In the genomic region with DNA sequence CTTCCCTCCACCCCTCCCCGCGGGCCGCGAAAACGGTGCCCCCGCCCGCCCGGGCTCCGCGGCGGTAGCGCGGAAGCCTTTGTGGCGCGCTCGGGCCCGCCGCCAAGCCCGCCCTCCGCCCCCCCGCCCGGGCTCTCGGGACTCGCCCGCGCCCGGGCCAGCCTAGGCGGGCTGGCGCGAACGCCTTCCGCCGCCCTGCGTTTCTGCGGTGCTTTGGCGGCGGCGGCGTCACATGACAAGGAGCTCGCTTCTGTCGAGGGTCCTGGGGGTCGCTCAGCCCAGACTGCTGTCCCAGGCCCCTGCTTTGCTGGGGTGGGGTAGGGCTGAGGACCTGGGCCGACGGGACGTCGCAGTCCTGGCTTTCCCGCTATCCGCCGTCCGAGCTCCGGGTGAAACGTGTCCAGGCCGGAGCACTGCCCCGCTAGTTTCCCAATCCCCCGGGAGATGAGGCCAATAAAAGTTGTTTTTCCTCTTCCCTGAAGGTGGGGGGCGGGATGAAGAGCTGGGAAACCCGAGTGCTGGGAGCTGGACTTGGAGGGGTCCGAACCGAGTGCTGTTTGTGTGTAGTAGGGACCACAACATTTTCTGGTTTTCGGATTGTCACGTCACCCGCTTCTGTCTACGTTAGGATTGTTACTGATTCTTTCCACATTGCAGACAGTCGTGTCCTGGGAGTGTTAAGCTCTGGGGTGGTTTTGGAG, we compare ENCODE assay signal across 8 mouse cellular contexts. TPM values are rescaled to one million over a fixed set of nuclear protein-coding genes. Genes with fewer than 3 reads are reported as not detected.
DNase-seq lines count a peak whose midpoint lies in the region; ATAC-seq and TF ChIP-seq lines count a peak whose summit lies in the region.

No protein-coding gene starts in this region.

- H3K9me3 ChIP-seq in embryonic facial prominence, embryonic 14.5 days (ENCODE audit: control insufficient read depth, low read length): no peaks in the 10 kb centered on the region
- H3K9me3 ChIP-seq in heart, embryonic 10.5 days: no peaks in the 10 kb centered on the region
- no peaks in the 10 kb centered on the region for H3K9me3 ChIP-seq in kidney, embryonic 14.5 days (ENCODE audit: control insufficient read depth, low read length)
- H3K9me3 ChIP-seq in limb, embryonic 14.5 days (ENCODE audit: control insufficient read depth, low read length): no peaks in the 10 kb centered on the region
- H3K9me3 ChIP-seq in midbrain, embryonic 15.5 days: no peaks in the 10 kb centered on the region

- H3K4me3 ChIP-seq in embryonic facial prominence, embryonic 14.5 days (ENCODE audit: low read depth, low read length): peak overlapping the region; percentile 84
- H3K4me3 ChIP-seq in heart, embryonic 10.5 days: peak overlapping the region; percentile 94
- H3K4me3 ChIP-seq in kidney, embryonic 14.5 days (ENCODE audit: low read length): peak overlapping the region; percentile 87
- peak overlapping the region; percentile 79 for H3K4me3 ChIP-seq in limb, embryonic 14.5 days (replicated peaks; ENCODE audit: low read length)
- H3K4me3 ChIP-seq in midbrain, embryonic 15.5 days: peak overlapping the region; percentile 64
- peak overlapping the region; percentile 94 for H3K4me3 ChIP-seq in spleen, adult 2 months (ENCODE audit: extremely low read depth, insufficient read depth, insufficient read length)

- TF ChIP-seq CTCF in spleen, adult 2 months (IDR thresholded peaks at IDR 0.05; ENCODE audit: extremely low read depth, insufficient read depth, insufficient read length, insufficient replicate concordance): no peak

- under 1% methylated on average over 34 of the region's 64 CpGs for WGBS in embryonic facial prominence, embryonic 14.5 days
- WGBS in heart, embryonic 10.5 days: under 1% methylated on average over 45 of the region's 64 CpGs
- WGBS in kidney, embryonic 14.5 days: 0% methylated on average over 46 of the region's 64 CpGs
- WGBS in limb, embryonic 14.5 days: 3% methylated on average over 38 of the region's 64 CpGs
- WGBS in midbrain, embryonic 15.5 days: under 1% methylated on average over 58 of the region's 64 CpGs
- under 1% methylated on average over 46 of the region's 64 CpGs for WGBS in spleen, adult 2 months

- H3K9ac ChIP-seq in embryonic facial prominence, embryonic 14.5 days (ENCODE audit: low read depth, low read length): peak overlapping the region; percentile 97
- H3K9ac ChIP-seq in kidney, embryonic 14.5 days (ENCODE audit: low read depth, low read length): peak overlapping the region; percentile 97
- H3K9ac ChIP-seq in limb, embryonic 14.5 days (ENCODE audit: low read depth, low read length, severe bottlenecking): peak overlapping the region; percentile 97
- peak overlapping the region; percentile 91 for H3K9ac ChIP-seq in midbrain, embryonic 15.5 days

- H3K4me1 ChIP-seq in embryonic facial prominence, embryonic 14.5 days (ENCODE audit: control insufficient read depth, insufficient read depth, low read length): peaks cover 17% of the 10 kb centered on the region
- H3K4me1 ChIP-seq in heart, embryonic 10.5 days: peaks cover 7% of the 10 kb centered on the region
- peaks cover 13% of the 10 kb centered on the region; the same call in 1 of the 2 replicates for H3K4me1 ChIP-seq in kidney, embryonic 14.5 days (ENCODE audit: control insufficient read depth, insufficient read depth, low read length)
- peaks cover 12% of the 10 kb centered on the region for H3K4me1 ChIP-seq in limb, embryonic 14.5 days (ENCODE audit: control insufficient read depth, insufficient read depth, low read length)
- peaks cover 28% of the 10 kb centered on the region for H3K4me1 ChIP-seq in midbrain, embryonic 15.5 days
- peaks cover 6% of the 10 kb centered on the region for H3K4me1 ChIP-seq in spleen, adult 2 months (ENCODE audit: control insufficient read depth, insufficient read depth, insufficient read length)

- ATAC-seq in embryonic facial prominence, embryonic 14.5 days (ENCODE audit: low read depth): peak; percentile 3
- peak; percentile 38 for ATAC-seq in kidney, embryonic 14.5 days (ENCODE audit: low FRiP score, low TSS enrichment)
- peak; percentile 17 for ATAC-seq in limb, embryonic 14.5 days (ENCODE audit: low FRiP score, low read depth)
- peak; percentile 21 for ATAC-seq in midbrain, embryonic 15.5 days (replicated peaks)

- peak; percentile 46; the same call in 1 of the 2 replicates for TF ChIP-seq POLR2A in limb, embryonic 14.5 days (IDR thresholded peaks at IDR 0.05; ENCODE audit: borderline replicate concordance, extremely low read depth, insufficient read depth, insufficient read length)
- TF ChIP-seq POLR2A in spleen, adult 2 months (IDR thresholded peaks at IDR 0.05; ENCODE audit: low read depth, low read length): no peak; the same call in 1 of the 2 replicates

- no peaks in the 10 kb centered on the region for H3K27me3 ChIP-seq in embryonic facial prominence, embryonic 14.5 days (replicated peaks; ENCODE audit: control insufficient read depth, insufficient read depth, low read length)
- no peaks in the 10 kb centered on the region for H3K27me3 ChIP-seq in heart, embryonic 10.5 days (ENCODE audit: insufficient read depth, poor library complexity, severe bottlenecking)
- H3K27me3 ChIP-seq in kidney, embryonic 14.5 days (ENCODE audit: control insufficient read depth, insufficient read depth, low read length): no peaks in the 10 kb centered on the region
- H3K27me3 ChIP-seq in limb, embryonic 14.5 days (ENCODE audit: control insufficient read depth, insufficient read depth, low read length): no peaks in the 10 kb centered on the region
- no peaks in the 10 kb centered on the region for H3K27me3 ChIP-seq in midbrain, embryonic 15.5 days (replicated peaks)
- H3K27me3 ChIP-seq in spleen, adult 2 months (ENCODE audit: control insufficient read depth, insufficient read depth, low read length): no peaks in the 10 kb centered on the region

- H3K36me3 ChIP-seq in embryonic facial prominence, embryonic 14.5 days (ENCODE audit: control insufficient read depth, insufficient read depth, low read length): 0 out of 2 replicates have a peak, but pooled peaks cover 3% of the 10 kb centered on the region
- peaks cover 2% of the 10 kb centered on the region; the same call in 1 of the 2 replicates for H3K36me3 ChIP-seq in heart, embryonic 10.5 days
- H3K36me3 ChIP-seq in kidney, embryonic 14.5 days (ENCODE audit: control insufficient read depth, insufficient read depth, low read length): no peaks in the 10 kb centered on the region
- H3K36me3 ChIP-seq in limb, embryonic 14.5 days (ENCODE audit: control insufficient read depth, insufficient read depth, low read length): no peaks in the 10 kb centered on the region
- no peaks in the 10 kb centered on the region for H3K36me3 ChIP-seq in midbrain, embryonic 15.5 days (replicated peaks)
- no peaks in the 10 kb centered on the region for H3K36me3 ChIP-seq in spleen, adult 2 months (ENCODE audit: control insufficient read depth, insufficient read depth, low read length)

- peak overlapping the region; percentile 99 for H3K27ac ChIP-seq in embryonic facial prominence, embryonic 14.5 days (replicated peaks; ENCODE audit: low read depth, low read length)
- peak overlapping the region; percentile 99 for H3K27ac ChIP-seq in heart, embryonic 10.5 days
- H3K27ac ChIP-seq in kidney, embryonic 14.5 days (ENCODE audit: low read depth, low read length): peak overlapping the region; percentile 99
- peak overlapping the region; percentile 98 for H3K27ac ChIP-seq in limb, embryonic 14.5 days (replicated peaks; ENCODE audit: low read depth, low read length)
- H3K27ac ChIP-seq in midbrain, embryonic 15.5 days: peak overlapping the region; percentile 99
- H3K27ac ChIP-seq in spleen, adult 2 months (ENCODE audit: insufficient read depth, low read length): peak overlapping the region; percentile 85

- H3K4me2 ChIP-seq in embryonic facial prominence, embryonic 14.5 days (ENCODE audit: low read depth, low read length): peak overlapping the region; percentile 66
- peak overlapping the region; percentile 60 for H3K4me2 ChIP-seq in kidney, embryonic 14.5 days (replicated peaks; ENCODE audit: low read depth, low read length)
- peak overlapping the region; percentile 49 for H3K4me2 ChIP-seq in limb, embryonic 14.5 days (replicated peaks; ENCODE audit: low read depth, low read length, severe bottlenecking)
- H3K4me2 ChIP-seq in midbrain, embryonic 15.5 days: peak overlapping the region; percentile 63

- peak; percentile 67 for DNase-seq in 3T3-L1 (ENCODE audit: low read depth, low spot score)
- peak; percentile 77 to 86 for DNase-seq in adrenal gland, postnatal 36 days
- DNase-seq in embryonic facial prominence, embryonic 14.5 days (ENCODE audit: low spot score): peak; percentile 85
- peak; percentile 82 for DNase-seq in heart, embryonic 10.5 days (ENCODE audit: low spot score)
- DNase-seq in limb, embryonic 14.5 days (ENCODE audit: low spot score): peak; percentile 73
- peak; percentile 8 to 52 for DNase-seq in spleen, adult 2 months (ENCODE audit: low read depth in 1 of 2, low spot score in 2 of 2)

RNA-seq across cellular contexts. Expression of a gene that starts 46.6 kb away (rescaled TPM):
- 10 to 100 TPM; 36.0 to 43.8 TPM for total RNA-seq in adrenal gland, postnatal 36 days (2021)
- 40.9 and 41.9 TPM in 2 replicates for polyA plus RNA-seq in embryonic facial prominence, embryonic 14.5 days (2014; fragmentation: Nextera tagmentation; extraction: Ambion mirVana)
- polyA plus RNA-seq in heart, embryonic 10.5 days (2016; fragmentation: Nextera tagmentation; extraction: Ambion mirVana): 34.4 and 38.1 TPM in 2 replicates
- polyA plus RNA-seq in kidney, embryonic 14.5 days (2014; fragmentation: Nextera tagmentation; extraction: Ambion mirVana): 38.0 and 69.9 TPM in 2 replicates
- 23.9 and 35.0 TPM in 2 replicates for polyA plus RNA-seq in limb, embryonic 14.5 days (2012; rRNA removed)
- polyA plus RNA-seq in limb, embryonic 14.5 days (2014; fragmentation: Nextera tagmentation; extraction: Ambion mirVana): 45.5 and 50.9 TPM in 2 replicates
- 28.1 and 33.7 TPM in 2 replicates for polyA plus RNA-seq in midbrain, embryonic 15.5 days (2015; fragmentation: Nextera tagmentation; extraction: Ambion mirVana)
- polyA plus RNA-seq in spleen, adult 2 months (2012; rRNA removed): 2.1 and 2.5 TPM in 2 replicates

Comparison
In these comparisons a context has a peak if more than half of its experiments do, and no peak if none do; other contexts are left out.
1. Peak in every context shown above with its lines: DNase-seq, ATAC-seq, H3K4me3 ChIP-seq and H3K27ac ChIP-seq.
2. DNase-seq: peak in every context shown above with its lines; median percentile 85 in embryonic facial prominence, embryonic 14.5 days; 82 in heart, embryonic 10.5 days; 82 in adrenal gland, postnatal 36 days; 73 in limb, embryonic 14.5 days; 67 in 3T3-L1; 30 in spleen, adult 2 months.